Comparison of ENCODE assay signal across 21 mouse cellular contexts in the genomic region with DNA sequence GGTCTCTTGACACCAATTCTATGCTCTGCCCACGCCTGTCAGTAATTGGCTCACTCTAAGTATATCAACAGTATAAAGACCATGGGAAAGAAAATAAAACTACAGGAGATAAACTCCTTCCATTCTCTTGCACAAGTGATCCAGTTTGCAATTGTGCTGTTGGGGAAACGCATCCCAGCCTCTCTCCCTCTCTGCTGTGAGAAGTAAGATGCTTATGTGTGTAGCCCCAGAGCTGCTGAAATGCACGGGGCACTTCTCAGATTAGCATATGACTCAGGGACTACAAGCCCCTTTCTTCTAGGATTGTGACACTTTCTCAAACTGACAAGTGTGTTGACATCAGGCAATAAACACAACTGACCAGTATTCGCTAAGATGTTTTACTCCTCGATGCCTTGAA.
DNase-seq lines count a peak whose midpoint lies in the region; ATAC-seq and TF ChIP-seq lines count a peak whose summit lies in the region.
"Had no signal": no experiment of that assay in that cellular context is flagged by ENCODE, and none has a peak within 500 bp of the region (broad histone marks: within the 10 kb centered on the region; RNA-seq: fewer than 3 reads in every experiment).

No protein-coding gene starts in this region.

- no peak overlapping the region for H3K4me3 ChIP-seq in lung, postnatal 0 days (ENCODE audit: low read depth, low read length)
- no peak overlapping the region for H3K4me3 ChIP-seq in midbrain, embryonic 14.5 days (replicated peaks; ENCODE audit: low read depth, low read length)
- no peak overlapping the region for H3K4me3 ChIP-seq in midbrain, embryonic 13.5 days (replicated peaks)
- no peak overlapping the region for H3K4me3 ChIP-seq in forebrain, postnatal 0 days (ENCODE audit: low read depth, low read length)
- H3K4me3 ChIP-seq: forebrain, embryonic 10.5 days; hindbrain, embryonic 12.5 days; liver, embryonic 13.5 days; lung, embryonic 15.5 days; myocyte had no signal

- H3K36me3 ChIP-seq in lung, postnatal 0 days (ENCODE audit: insufficient read depth, low read length), result no peaks in the 10 kb centered on the region
- H3K36me3 ChIP-seq in midbrain, embryonic 14.5 days (ENCODE audit: control insufficient read depth, insufficient read depth, low read length), result no peaks in the 10 kb centered on the region
- H3K36me3 ChIP-seq in midbrain, embryonic 13.5 days, result no peaks in the 10 kb centered on the region
- H3K36me3 ChIP-seq in forebrain, postnatal 0 days (ENCODE audit: insufficient read depth), result no peaks in the 10 kb centered on the region
- H3K36me3 ChIP-seq: forebrain, embryonic 10.5 days; hindbrain, embryonic 12.5 days; liver, embryonic 13.5 days; lung, embryonic 15.5 days had no signal

- DNase-seq in lung, postnatal 0 days (ENCODE audit: low spot score), result peak; percentile 30
- no peak for DNase-seq in lung, postnatal 25 days (ENCODE audit: low spot score)
- DNase-seq in midbrain, embryonic 14.5 days, result peak; percentile 12
- DNase-seq in forebrain, postnatal 0 days, result no peak
- no peak for DNase-seq in adrenal gland, postnatal 4 days (ENCODE audit: low spot score in 2 of 2)
- DNase-seq: adrenal gland, postnatal 10 days; cerebellum, adult 11 months; cerebellum, adult 9-11 months; gastrocnemius, postnatal 36 days; layer of hippocampus, adult 9-11 months; liver, embryonic 13.5 days; right cerebral cortex, postnatal 14 days had no signal

- H3K27me3 ChIP-seq in lung, postnatal 0 days (replicated peaks; ENCODE audit: insufficient read depth, low read length), result no peaks in the 10 kb centered on the region
- no peaks in the 10 kb centered on the region for H3K27me3 ChIP-seq in midbrain, embryonic 14.5 days (ENCODE audit: control insufficient read depth, insufficient read depth, low read length)
- H3K27me3 ChIP-seq in midbrain, embryonic 13.5 days, result no peaks in the 10 kb centered on the region
- H3K27me3 ChIP-seq in forebrain, postnatal 0 days (ENCODE audit: insufficient read depth, low read length), result no peaks in the 10 kb centered on the region
- H3K27me3 ChIP-seq: hindbrain, embryonic 12.5 days; liver, embryonic 13.5 days; lung, embryonic 15.5 days had no signal

- 0 out of 2 replicates have a peak, but pooled peaks have one; percentile 20 for TF ChIP-seq EP300 in lung, postnatal 0 days (IDR thresholded peaks at IDR 0.05)

- ATAC-seq in lung, postnatal 0 days, result no peak
- ATAC-seq in midbrain, embryonic 14.5 days (ENCODE audit: low FRiP score, low TSS enrichment), result no peak
- ATAC-seq in midbrain, embryonic 13.5 days, result no peak
- peak; percentile 46; the same call in 1 of the 2 replicates for ATAC-seq in granulocyte monocyte progenitor cell, adult 5-6 weeks (replicated peaks; ENCODE audit: poor library complexity, severe bottlenecking)
- no peak for ATAC-seq in forebrain, postnatal 0 days
- ATAC-seq: activated CD4-positive, CD25-positive, alpha-beta regulatory T cell, adult 4 months; forebrain, embryonic 16.5 days; intestine, postnatal 0 days had no signal

- no peaks in the 10 kb centered on the region for H3K9me3 ChIP-seq in lung, postnatal 0 days (ENCODE audit: low read length)
- H3K9me3 ChIP-seq in midbrain, embryonic 14.5 days (ENCODE audit: control insufficient read depth, low read length), result no peaks in the 10 kb centered on the region
- no peaks in the 10 kb centered on the region for H3K9me3 ChIP-seq in midbrain, embryonic 13.5 days
- H3K9me3 ChIP-seq in forebrain, postnatal 0 days (ENCODE audit: low read length), result no peaks in the 10 kb centered on the region
- H3K9me3 ChIP-seq: forebrain, embryonic 10.5 days; hindbrain, embryonic 12.5 days; liver, embryonic 13.5 days; lung, embryonic 15.5 days had no signal

- no peak for TF ChIP-seq CTCF in lung, postnatal 0 days (IDR thresholded peaks at IDR 0.05)
- no peak for TF ChIP-seq CTCF in forebrain, postnatal 0 days (IDR thresholded peaks at IDR 0.05; ENCODE audit: low read depth)

- no peak overlapping the region for H3K27ac ChIP-seq in lung, postnatal 0 days (ENCODE audit: low read length)
- H3K27ac ChIP-seq in midbrain, embryonic 14.5 days (replicated peaks; ENCODE audit: low read depth, low read length), result no peak overlapping the region
- H3K27ac ChIP-seq in midbrain, embryonic 13.5 days, result no peak overlapping the region
- H3K27ac ChIP-seq in forebrain, postnatal 0 days (ENCODE audit: low read depth, low read length), result no peak overlapping the region
- H3K27ac ChIP-seq: forebrain, embryonic 10.5 days; hindbrain, embryonic 12.5 days; liver, embryonic 13.5 days; lung, embryonic 15.5 days had no signal

- no peak overlapping the region for H3K9ac ChIP-seq in lung, postnatal 0 days (replicated peaks; ENCODE audit: low read depth)
- H3K9ac ChIP-seq in midbrain, embryonic 14.5 days (replicated peaks; ENCODE audit: low read length), result no peak overlapping the region
- H3K9ac ChIP-seq in midbrain, embryonic 13.5 days (replicated peaks), result no peak overlapping the region
- no peak overlapping the region for H3K9ac ChIP-seq in forebrain, postnatal 0 days
- H3K9ac ChIP-seq: hindbrain, embryonic 12.5 days; liver, embryonic 13.5 days; lung, embryonic 15.5 days had no signal

- H3K4me2 ChIP-seq in lung, postnatal 0 days (replicated peaks; ENCODE audit: low read depth, low read length), result no peak overlapping the region
- H3K4me2 ChIP-seq in midbrain, embryonic 14.5 days (ENCODE audit: low read length), result no peak overlapping the region
- H3K4me2 ChIP-seq in midbrain, embryonic 13.5 days (replicated peaks), result no peak overlapping the region
- no peak overlapping the region for H3K4me2 ChIP-seq in forebrain, postnatal 0 days (ENCODE audit: low read depth)
- H3K4me2 ChIP-seq: hindbrain, embryonic 12.5 days; liver, embryonic 13.5 days; lung, embryonic 15.5 days had no signal

- 35% methylated on average over 5 of the region's 5 CpGs for WGBS in lung, postnatal 0 days
- WGBS in midbrain, embryonic 14.5 days, result 24% methylated on average over 5 of the region's 5 CpGs
- 26% methylated on average over 5 of the region's 5 CpGs for WGBS in midbrain, embryonic 13.5 days
- WGBS in forebrain, postnatal 0 days, result 31% methylated on average over 5 of the region's 5 CpGs

- no peaks in the 10 kb centered on the region for H3K4me1 ChIP-seq in lung, postnatal 0 days (ENCODE audit: insufficient read depth, low read depth, low read length)
- no peaks in the 10 kb centered on the region; the same call in 1 of the 2 replicates for H3K4me1 ChIP-seq in midbrain, embryonic 14.5 days (ENCODE audit: control insufficient read depth, insufficient read depth, low read length)
- peaks cover 8% of the 10 kb centered on the region for H3K4me1 ChIP-seq in midbrain, embryonic 13.5 days (replicated peaks)
- no peaks in the 10 kb centered on the region for H3K4me1 ChIP-seq in forebrain, postnatal 0 days (ENCODE audit: insufficient read depth)
- H3K4me1 ChIP-seq: liver, embryonic 13.5 days had no signal

Comparison
In these comparisons a context has a peak if more than half of its experiments do, and no peak if none do; other contexts are left out.
1. DNase-seq: peak in lung, postnatal 0 days (single experiment) and midbrain, embryonic 14.5 days (single experiment); none in lung, postnatal 25 days (single experiment), forebrain, postnatal 0 days (single experiment) and adrenal gland, postnatal 4 days (0 of 2).